9 mouse cellular contexts compared by ENCODE assay signal in genomic region chr19:42510276-42511171, GRCm38 (mm10). TPM values are rescaled to one million over a fixed set of nuclear protein-coding genes. Genes with fewer than 3 reads are reported as not detected.
DNase-seq lines count a peak whose midpoint lies in the region; ATAC-seq and TF ChIP-seq lines count a peak whose summit lies in the region.
"Had no signal": no experiment of that assay in that cellular context is flagged by ENCODE, and none has a peak within 500 bp of the region (broad histone marks: within the 10 kb centered on the region; RNA-seq: fewer than 3 reads in every experiment).

No protein-coding gene starts in this region.

- H3K9me3 ChIP-seq in forebrain, embryonic 10.5 days = no peaks in the 10 kb centered on the region
- H3K9me3 ChIP-seq: neural tube, embryonic 12.5 days had no signal

- no peaks in the 10 kb centered on the region for H3K27me3 ChIP-seq in liver, adult 2 months (ENCODE audit: control insufficient read depth, insufficient read depth, low read length)
- no peaks in the 10 kb centered on the region for H3K27me3 ChIP-seq in forebrain, embryonic 10.5 days (ENCODE audit: poor library complexity, severe bottlenecking)
- H3K27me3 ChIP-seq: neural tube, embryonic 12.5 days had no signal

- TF ChIP-seq POLR2A in liver, adult 2 months (IDR thresholded peaks at IDR 0.05; ENCODE audit: extremely low read depth, insufficient read depth, low read length) = 0 out of 2 replicates have a peak, but pooled peaks have one; percentile 12

- H3K36me3 ChIP-seq in liver, adult 2 months (ENCODE audit: control insufficient read depth, insufficient read depth, low read length) = no peaks in the 10 kb centered on the region
- H3K36me3 ChIP-seq in forebrain, embryonic 10.5 days (replicated peaks) = no peaks in the 10 kb centered on the region
- H3K36me3 ChIP-seq: neural tube, embryonic 12.5 days had no signal

- ATAC-seq in megakaryocyte, adult 5-6 weeks (ENCODE audit: poor library complexity, severe bottlenecking) = peak; percentile 95
- no peak for ATAC-seq in monocyte, adult 5-6 weeks (replicated peaks; ENCODE audit: insufficient number of reproducible peaks, low FRiP score, low TSS enrichment, poor library complexity, severe bottlenecking)

- 14% methylated on average over 16 of the region's 16 CpGs for WGBS in liver, adult 2 months
- WGBS in forebrain, embryonic 10.5 days = 66% methylated on average over 16 of the region's 16 CpGs

- no peaks in the 10 kb centered on the region for H3K4me1 ChIP-seq in brown adipose tissue, adult 24 weeks (ENCODE audit: control insufficient read depth, insufficient read depth, insufficient read length, low read length)
- H3K4me1 ChIP-seq in liver, adult 2 months (ENCODE audit: control insufficient read depth, insufficient read depth, low read length) = peaks cover 12% of the 10 kb centered on the region
- peaks cover 6% of the 10 kb centered on the region; the same call in 1 of the 2 replicates for H3K4me1 ChIP-seq in forebrain, embryonic 10.5 days
- H3K4me1 ChIP-seq: neural tube, embryonic 12.5 days had no signal

- peak; percentile 21; the same call in 1 of the 2 replicates for TF ChIP-seq CTCF in liver, adult 2 months (IDR thresholded peaks at IDR 0.05; ENCODE audit: low read depth, low read length)

- H3K4me3 ChIP-seq in brown adipose tissue, adult 24 weeks (ENCODE audit: insufficient read depth, low read depth, low read length) = no peak overlapping the region
- no peak overlapping the region for H3K4me3 ChIP-seq in liver, adult 2 months (ENCODE audit: insufficient read depth, low read depth, low read length)
- no peak overlapping the region for H3K4me3 ChIP-seq in forebrain, embryonic 10.5 days
- H3K4me3 ChIP-seq: neural tube, embryonic 12.5 days had no signal

- peak overlapping the region; percentile 73 for H3K27ac ChIP-seq in brown adipose tissue, adult 24 weeks (replicated peaks; ENCODE audit: low read depth, low read length)
- peak overlapping the region; percentile 93 for H3K27ac ChIP-seq in liver, adult 2 months (replicated peaks; ENCODE audit: insufficient read depth, low read depth, low read length)
- no peak overlapping the region for H3K27ac ChIP-seq in forebrain, embryonic 10.5 days
- H3K27ac ChIP-seq: neural tube, embryonic 12.5 days had no signal

- peak overlapping the region; percentile 60 for H3K9ac ChIP-seq in liver, adult 2 months (ENCODE audit: low read depth, low read length)
- H3K9ac ChIP-seq: neural tube, embryonic 12.5 days had no signal

- peak; percentile 21 to 63 for DNase-seq in kidney, postnatal 25 days
- no peak for DNase-seq in kidney, postnatal 10 days
- DNase-seq in liver, adult 2 months (ENCODE audit: extremely low read depth, low read depth, low spot score) = peak; percentile 97
- DNase-seq in T-cell, adult 2 months (ENCODE audit: low spot score) = no peak
- no peak for DNase-seq in forebrain, embryonic 10.5 days (ENCODE audit: extremely low spot score, low spot score)

- no peaks in the 10 kb centered on the region for H3K79me2 ChIP-seq in liver, adult 2 months (ENCODE audit: control insufficient read depth, insufficient read depth, low read length)

RNA-seq across cellular contexts. Expression of gene R3hcc1l, which starts 8.0 kb away (rescaled TPM):
- polyA plus RNA-seq in brown adipose tissue, adult 24 weeks (2012; ENCODE audit: insufficient read depth, insufficient read length, missing spikeins) = 8.4 and 10.4 TPM in 2 replicates
- total RNA-seq in liver, adult 2 months (2014; rRNA removed) = 11.9 and 14.7 TPM in 2 replicates
- 2.4 TPM in 2 replicates for polyA plus RNA-seq in liver, adult 2 months (2012; rRNA removed)
- total RNA-seq in megakaryocyte, adult 5-6 weeks (2015) = 30.8 and 38.5 TPM in 2 replicates
- 40.5 and 49.2 TPM in 2 replicates for total RNA-seq in megakaryocyte, adult 5-6 weeks (2017)
- polyA plus RNA-seq in forebrain, embryonic 10.5 days (2016; fragmentation: Nextera tagmentation; extraction: Ambion mirVana) = 20.0 and 22.2 TPM in 2 replicates
- 44.8 to 78.7 TPM (median 65.4 TPM) in 3 replicates for total RNA-seq in monocyte, adult 5-6 weeks (2017)

Comparison
In these comparisons a context has a peak if more than half of its experiments do, and no peak if none do; other contexts are left out.
1. DNase-seq: peak in kidney, postnatal 25 days (2 of 2) and liver, adult 2 months (single experiment); none in kidney, postnatal 10 days (single experiment), T-cell, adult 2 months (single experiment) and forebrain, embryonic 10.5 days (single experiment).